Mouse (Mus musculus): ENCODE measurements at regions not wholly inside any gene's neighbourhood (a gene's known extent, or its start where the extent isn't known, plus 50 kb on each side); places are given as distances from the start of the nearest gene placed in this dataset.

DNA sequence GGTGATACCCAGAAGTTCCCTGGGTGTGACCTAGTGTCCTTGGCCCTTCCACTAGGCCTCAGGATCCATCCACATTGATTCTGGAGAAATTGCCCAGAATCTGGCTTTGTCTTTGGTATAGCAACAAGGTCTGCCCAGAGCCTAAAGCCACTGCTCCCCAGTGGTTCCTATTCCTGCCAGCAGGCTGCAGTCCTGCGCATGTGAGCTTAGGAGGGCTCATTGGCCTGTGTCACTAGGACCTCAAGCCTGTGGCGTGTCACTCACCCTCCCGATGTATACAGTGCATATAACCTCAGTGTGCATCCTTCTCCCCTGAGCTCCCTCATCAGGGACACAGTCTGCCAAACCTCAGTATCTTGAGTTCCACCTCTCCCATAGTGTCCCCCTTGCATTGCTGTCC lies 261.9 kb downstream of the Cdh26 start:
- TF ChIP-seq CTCF (IDR thresholded peaks at IDR 0.05; ENCODE audit: borderline replicate concordance, insufficient read depth, low read depth, low read length) (no peak), POLR2A (IDR thresholded peaks at IDR 0.05; ENCODE audit: borderline replicate concordance, insufficient read depth, low read length) (no peak)
